Mouse (Mus musculus) forebrain, embryonic 10.5 days (tissue): ENCODE data around the gene Gm35549. TPM values are rescaled to one million over a fixed set of nuclear protein-coding genes. Genes with fewer than 3 reads are reported as not detected.

ENCODE experiments used
- DNase-seq: peaks from one replicate; pipeline ENCODE4 v3.0.0-alpha.2; 2017; ENCODE audit warnings: low spot score; ENCODE audit errors: extremely low spot score
- H3K27ac ChIP-seq: fragments of 300-500 bp; sonication (generic); 2 replicates; pipeline ENCODE4 v1.5.1; 2016; ENCODE audit warnings: mild to moderate bottlenecking
- H3K27me3 ChIP-seq: fragments of 300-500 bp; sonication (generic); 2 replicates; pipeline ENCODE4 v1.6.1; 2016; ENCODE audit warnings: mild to moderate bottlenecking; ENCODE audit not compliant: poor library complexity, severe bottlenecking
- H3K36me3 ChIP-seq: fragments of 300-500 bp; sonication (generic); replicated peaks from 2 replicates; pipeline ENCODE4 v1.6.1; 2016; ENCODE audit warnings: mild to moderate bottlenecking, moderate library complexity
- H3K4me1 ChIP-seq: fragments of 300-500 bp; sonication (generic); 2 replicates; pipeline ENCODE4 v1.6.1; 2016
- H3K4me3 ChIP-seq: fragments of 300-500 bp; sonication (generic); 2 replicates; pipeline ENCODE4 v1.5.1; 2016; ENCODE audit warnings: mild to moderate bottlenecking, moderate library complexity
- H3K9me3 ChIP-seq: fragments of 300-500 bp; sonication (generic); 2 replicates; pipeline ENCODE4 v1.6.1; 2016; ENCODE audit warnings: mild to moderate bottlenecking, moderate library complexity
- WGBS: fragments of 180-500 bp; shearing (Covaris S2); methylation state at CpG from one replicate; pipeline ENCODE4 v1.1.7; 2016; 5-methylcytosine and 5-hydroxymethylcytosine counted together
- polyA plus RNA-seq: library from polyadenylated mRNA; unstranded; fragments of >200 nt; fragmentation: Nextera tagmentation; extraction: Ambion mirVana; gene quantifications from 2 replicates; pipeline ENCODE4 v1.2.1, GENCODE M21; 2016

Gene Gm35549
- polyA plus RNA-seq, 1 experiment from 2014 or later = 0.33 TPM

DNA sequence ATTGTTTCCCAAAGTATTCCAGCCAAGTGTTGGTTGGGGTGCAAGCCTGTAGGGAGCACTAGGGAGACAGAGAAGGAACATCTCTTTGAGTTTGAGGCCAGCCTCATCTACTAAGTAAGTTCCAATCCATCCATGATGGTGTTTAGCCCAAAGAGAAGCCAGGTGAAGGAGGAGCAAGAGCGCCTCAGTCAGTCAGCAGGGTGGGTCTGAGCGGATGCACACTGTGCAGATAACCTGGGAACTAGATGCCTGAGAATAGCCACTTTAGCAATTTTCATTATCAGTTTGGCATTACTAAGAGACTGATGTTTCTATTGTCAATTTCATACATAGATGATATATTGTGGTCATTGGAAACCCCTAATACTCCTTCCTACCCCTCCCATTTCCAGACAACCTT is 29.1 kb downstream of the Gm35549 start:
- DNase-seq = no peak
- 98% methylated on average over 2 of the region's 2 CpGs for WGBS
- H3K36me3 ChIP-seq = peaks cover 2% of the 10 kb centered on the region; the same call in 1 of the 2 replicates
- no peaks in the 10 kb centered on the region for H3K27me3 ChIP-seq
- no peak overlapping the region for H3K4me3 ChIP-seq
- no peak overlapping the region for H3K27ac ChIP-seq
- H3K9me3 ChIP-seq = no peaks in the 10 kb centered on the region
- H3K4me1 ChIP-seq = no peaks in the 10 kb centered on the region

DNA sequence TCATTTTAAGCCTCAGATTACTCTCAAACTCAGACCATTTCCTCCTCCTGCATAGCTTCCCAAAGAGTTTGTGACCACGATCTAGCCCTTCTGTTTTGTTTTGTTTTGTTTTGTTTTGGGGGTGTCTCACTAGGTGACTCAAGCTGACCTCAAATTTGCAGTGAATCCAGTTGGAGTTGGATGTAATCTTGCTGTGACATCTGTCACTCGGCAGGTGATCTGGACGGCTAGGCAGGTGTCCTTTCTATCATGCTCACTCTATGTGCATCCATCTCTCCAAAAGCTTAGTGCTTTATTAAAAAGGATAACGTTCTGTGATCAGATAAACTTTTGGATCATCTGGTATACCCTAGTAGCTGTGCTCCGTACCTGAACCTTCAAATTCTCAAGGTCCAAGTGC is 31.4 kb downstream of the Gm35549 start:
- WGBS = 92% methylated on average over 5 of the region's 5 CpGs

DNA sequence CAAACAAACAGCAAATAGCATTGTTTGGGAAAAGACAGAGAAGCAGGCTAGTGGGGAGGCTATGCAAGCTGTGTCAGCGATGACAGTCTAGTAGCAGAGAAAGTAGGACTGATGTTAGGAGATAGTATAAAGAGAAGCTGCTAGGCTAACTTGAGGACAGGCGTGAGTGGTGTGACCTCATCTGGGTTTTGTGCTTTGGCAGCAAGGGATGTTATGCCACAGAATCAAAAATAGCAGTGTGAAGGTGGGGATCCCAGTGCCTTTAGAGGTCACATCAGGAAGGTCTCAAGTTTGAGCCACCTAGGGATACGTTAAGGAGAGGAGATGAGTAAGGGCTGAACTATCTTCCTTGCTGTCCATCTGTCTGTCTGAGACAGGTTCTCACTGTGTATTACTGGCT is 33.6 kb downstream of the Gm35549 start:
- no peak overlapping the region for H3K27ac ChIP-seq
- peaks cover 12% of the 10 kb centered on the region for H3K4me1 ChIP-seq
- no peak for DNase-seq
- H3K36me3 ChIP-seq = no peaks in the 10 kb centered on the region; the same call in 1 of the 2 replicates
- 89% methylated on average over 3 of the region's 3 CpGs for WGBS
- H3K9me3 ChIP-seq = no peaks in the 10 kb centered on the region
- no peaks in the 10 kb centered on the region for H3K27me3 ChIP-seq
- H3K4me3 ChIP-seq = no peak overlapping the region

More for the DNA sequence above, 31.4 kb downstream of the Gm35549 start:
- Histone ChIP-seq H3K9me3 (no peaks in the 10 kb centered on the region), H3K4me1 (no peaks in the 10 kb centered on the region), H3K4me3 (no peak overlapping the region), H3K27me3 (no peaks in the 10 kb centered on the region), H3K36me3 (peaks cover 2% of the 10 kb centered on the region; the same call in 1 of the 2 replicates), H3K27ac (no peak overlapping the region)
- no peak for DNase-seq

DNA sequence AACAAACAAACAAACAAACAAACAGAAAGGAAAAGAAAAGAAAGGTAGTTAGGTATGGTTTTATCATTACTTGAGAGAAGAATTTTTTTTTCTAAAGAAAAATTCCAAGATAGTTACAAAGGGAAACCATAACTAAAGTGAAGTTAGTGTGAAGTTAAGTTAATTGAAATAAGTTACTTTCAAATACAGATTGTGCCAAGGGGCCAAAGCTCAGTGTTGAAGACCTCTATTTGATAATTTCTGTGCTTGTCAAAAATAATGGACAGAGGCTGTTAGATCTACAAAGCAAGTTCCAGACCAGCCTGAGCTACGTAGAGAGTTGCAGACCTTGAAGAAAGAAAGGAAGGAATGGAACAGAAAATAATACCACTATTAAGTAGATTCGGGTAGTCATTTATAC is 36.6 kb downstream of the Gm35549 start:
- Histone ChIP-seq H3K36me3 (no peaks in the 10 kb centered on the region; the same call in 1 of the 2 replicates), H3K27me3 (no peaks in the 10 kb centered on the region), H3K27ac (no peak overlapping the region), H3K9me3 (no peaks in the 10 kb centered on the region), H3K4me1 (peaks cover 16% of the 10 kb centered on the region), H3K4me3 (no peak overlapping the region)
- DNase-seq = no peak
- WGBS = 97% methylated on average over 2 of the region's 2 CpGs

DNA sequence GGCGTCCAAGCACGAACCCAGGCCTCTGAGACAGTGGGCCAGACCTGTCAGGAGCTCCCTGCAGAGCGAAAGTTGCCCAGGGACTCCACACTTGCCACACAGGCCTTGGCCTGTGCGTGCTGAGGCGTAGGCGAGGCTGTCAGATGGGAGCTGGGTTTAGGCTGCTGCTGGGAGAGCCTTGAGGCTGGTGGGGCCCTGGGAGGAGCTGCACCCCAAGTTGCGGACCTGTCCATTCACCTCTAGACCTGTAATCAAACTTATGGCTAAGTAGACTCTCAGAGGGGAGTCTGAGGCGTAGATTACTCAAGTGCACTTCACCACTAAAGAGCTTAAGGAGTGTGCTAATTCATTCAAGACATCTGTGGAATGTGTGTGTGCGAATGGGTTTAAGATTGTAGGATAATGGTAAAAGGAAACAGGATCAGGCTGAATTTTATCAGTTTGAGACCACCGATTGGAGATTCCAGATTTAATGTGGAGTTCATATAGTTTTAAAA is 37.9 kb downstream of the Gm35549 start:
- peak overlapping the region; percentile 76 for H3K4me3 ChIP-seq
- 14% methylated on average over 10 of the region's 10 CpGs for WGBS
- no peaks in the 10 kb centered on the region for H3K9me3 ChIP-seq
- peaks cover 16% of the 10 kb centered on the region for H3K4me1 ChIP-seq
- no peaks in the 10 kb centered on the region for H3K36me3 ChIP-seq
- peak overlapping the region; percentile 92 for H3K27ac ChIP-seq
- no peaks in the 10 kb centered on the region for H3K27me3 ChIP-seq
- DNase-seq = no peak

DNA sequence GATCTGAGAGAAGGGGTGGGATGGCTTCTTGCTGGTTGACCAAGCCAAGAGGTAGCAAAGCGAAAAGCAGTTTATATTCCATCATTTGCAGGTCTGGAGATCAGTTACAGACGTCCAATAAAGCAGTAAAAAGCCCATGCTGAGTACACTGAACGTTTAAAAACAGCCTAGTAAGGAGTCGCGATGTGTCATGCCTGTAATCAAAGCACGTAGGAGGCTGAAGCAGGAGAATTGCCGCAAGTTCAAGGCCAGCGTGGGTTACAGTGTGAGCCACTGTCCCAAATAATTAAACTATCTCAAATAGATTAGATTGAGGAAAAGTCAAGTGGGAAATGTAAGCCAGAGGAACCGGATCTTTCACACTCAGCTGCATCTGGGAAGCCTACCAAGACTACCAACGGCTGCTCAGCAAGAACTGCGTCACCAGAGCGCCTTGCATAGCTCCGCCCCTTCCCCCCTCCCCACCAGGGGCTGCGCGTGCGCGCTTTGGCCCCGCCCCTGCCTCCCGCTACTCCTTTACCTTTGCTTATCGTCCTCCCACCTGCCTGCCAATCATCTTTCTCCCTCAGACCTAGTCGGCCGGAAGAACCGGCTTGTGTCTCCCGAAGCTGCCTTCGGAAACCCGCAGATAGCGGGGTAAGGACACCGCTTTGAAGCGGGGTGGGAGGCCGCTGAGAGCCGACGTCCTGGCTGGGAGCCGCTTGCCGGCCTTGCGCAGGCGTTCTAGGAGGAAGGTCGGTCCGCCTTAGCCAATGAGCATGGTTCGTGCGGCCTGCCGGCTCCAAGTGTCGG is 38.6 kb downstream of the Gm35549 start, which contains the start of gene Tcaim:
Tcaim (plus strand) TSS at position 487 of the 792 bp plus-strand sequence.
- 8% methylated on average over 42 of the region's 42 CpGs for WGBS
- Histone ChIP-seq H3K4me3 (peak within 1 kb of the TSS; percentile 76), H3K36me3 (no peaks in the 10 kb centered on the region), H3K9me3 (no peaks in the 10 kb centered on the region), H3K27me3 (no peaks in the 10 kb centered on the region), H3K27ac (peak within 1 kb of the TSS; percentile 92), H3K4me1 (peaks cover 16% of the 10 kb centered on the region)
- DNase-seq = peak; percentile 90

DNA sequence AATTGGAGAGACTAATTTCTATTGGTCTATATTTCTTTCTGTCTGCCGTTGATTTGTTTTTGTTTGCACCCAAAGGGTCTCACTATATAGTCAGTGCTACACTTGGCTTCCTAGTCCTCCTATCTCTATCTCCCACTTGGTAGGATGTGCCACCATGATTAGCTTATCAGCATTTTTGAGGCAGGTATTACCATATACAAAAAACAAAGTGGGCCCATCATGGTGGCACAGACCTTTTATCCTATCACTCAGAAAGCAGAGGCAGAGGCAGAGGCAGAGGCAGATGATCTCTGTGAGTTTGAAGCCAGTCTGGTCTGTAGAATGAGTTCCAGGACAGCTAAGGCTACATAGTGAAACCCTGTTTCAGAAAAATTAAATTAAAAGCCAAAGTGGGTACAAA is 57.3 kb downstream of the Gm35549 start:
- Histone ChIP-seq H3K4me1 (no peaks in the 10 kb centered on the region), H3K27me3 (no peaks in the 10 kb centered on the region), H3K27ac (no peak overlapping the region), H3K4me3 (no peak overlapping the region), H3K9me3 (no peaks in the 10 kb centered on the region), H3K36me3 (no peaks in the 10 kb centered on the region)
- no peak for DNase-seq
- 87% methylated on average over 1 of the region's 1 CpGs for WGBS

DNA sequence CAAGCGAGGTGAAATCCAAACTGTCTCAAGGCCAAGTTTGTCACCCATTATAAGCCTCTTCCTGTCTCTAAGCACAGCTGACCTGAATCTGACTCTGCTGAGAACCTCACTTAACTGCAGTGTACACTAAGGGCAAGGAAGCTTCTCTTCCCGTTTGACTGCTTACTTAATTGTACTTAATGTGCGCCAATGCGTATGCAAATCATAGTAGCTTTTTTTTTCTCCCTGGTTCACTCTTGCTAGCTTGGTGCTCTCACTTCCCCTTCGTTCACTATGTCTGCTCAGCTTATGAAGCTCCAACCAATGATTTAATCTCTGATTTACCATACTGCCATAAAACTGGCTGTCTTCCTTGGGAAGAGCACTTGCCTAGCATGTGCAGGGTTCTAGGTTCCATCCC is 58.6 kb downstream of the Gm35549 start:
- Histone ChIP-seq H3K4me3 (no peak overlapping the region), H3K27me3 (no peaks in the 10 kb centered on the region), H3K4me1 (no peaks in the 10 kb centered on the region), H3K9me3 (no peaks in the 10 kb centered on the region), H3K36me3 (no peaks in the 10 kb centered on the region), H3K27ac (no peak overlapping the region)
- WGBS = 86% methylated on average over 5 of the region's 5 CpGs
- DNase-seq = no peak

Other genes starting within 250 kb of the Gm35549 start
- not detected in 2 replicates for gene Topaz1, start 96.7 kb downstream of the Gm35549 start, polyA plus RNA-seq
- gene Tcaim, start 38.5 kb downstream of the Gm35549 start, polyA plus RNA-seq = 4.6 and 6.1 TPM in 2 replicates
- gene Zfp445, start 22.0 kb upstream of the Gm35549 start, polyA plus RNA-seq = 82.3 and 83.3 TPM in 2 replicates
- gene Zkscan7, start 41.6 kb upstream of the Gm35549 start, polyA plus RNA-seq = 4.7 and 4.9 TPM in 2 replicates
- gene Zfp105, start 79.0 kb upstream of the Gm35549 start, polyA plus RNA-seq = 30.9 and 31.6 TPM in 2 replicates
- 19.5 and 19.9 TPM in 2 replicates for gene 1110059G10Rik, start 107.0 kb upstream of the Gm35549 start, polyA plus RNA-seq
- 109 and 114 TPM in 2 replicates for gene Kif15, start 107.0 kb upstream of the Gm35549 start, polyA plus RNA-seq
- 15.4 and 17.8 TPM in 2 replicates for gene Tmem42, start 177.3 kb upstream of the Gm35549 start, polyA plus RNA-seq
- gene Tgm4, start 190.7 kb upstream of the Gm35549 start, polyA plus RNA-seq = 0.36 and 0.43 TPM in 2 replicates